Mouse (Mus musculus) thymus, adult 2 months (tissue): ENCODE measurements around the gene Ankrd63. TPM values are rescaled to one million over a fixed set of nuclear protein-coding genes. Genes with fewer than 3 reads are reported as not detected.

Source experiments
- DNase-seq: peaks from one replicate; pipeline ENCODE4 v3.0.0; 2021
- H3K27ac ChIP-seq: fragments of 200-500 bp; 2 replicates; pipeline ENCODE4 v1.5.1; 2012; ENCODE audit warnings: low read length, control low read depth; ENCODE audit not compliant: control insufficient read depth, insufficient read depth
- H3K27me3 ChIP-seq: fragments of 200-500 bp; 2 replicates; pipeline ENCODE4 v1.6.1; 2012; ENCODE audit warnings: mild to moderate bottlenecking, low read length, moderate library complexity, mixed read lengths; ENCODE audit not compliant: control insufficient read depth, insufficient read depth
- H3K36me3 ChIP-seq: fragments of 200-500 bp; 2 replicates; pipeline ENCODE4 v1.6.1; 2012; ENCODE audit warnings: mild to moderate bottlenecking, low read length, moderate library complexity; ENCODE audit not compliant: control insufficient read depth, insufficient read depth
- H3K4me1 ChIP-seq: fragments of 200-500 bp; replicated peaks from 2 replicates; pipeline ENCODE4 v1.6.1; 2012; ENCODE audit warnings: low read length; ENCODE audit not compliant: control insufficient read depth, insufficient read depth
- H3K4me3 ChIP-seq: fragments of 200-500 bp; 2 replicates; pipeline ENCODE4 v1.5.1; 2012; ENCODE audit warnings: mild to moderate bottlenecking, low read length, control low read depth, moderate library complexity; ENCODE audit not compliant: control insufficient read depth, insufficient read depth
- CTCF ChIP-seq: fragments of 200-500 bp; IDR thresholded peaks from 2 replicates; pipeline ENCODE4 v1.5.1; 2012; ENCODE audit warnings: mild to moderate bottlenecking, control low read depth, low read length, moderate library complexity, borderline replicate concordance; ENCODE audit not compliant: control insufficient read depth, poor library complexity, insufficient read depth; ENCODE audit errors: extremely low read depth
- POLR2A ChIP-seq: fragments of 200-500 bp; IDR thresholded peaks from 2 replicates; pipeline ENCODE4 v1.6.1; 2012; ENCODE audit warnings: mild to moderate bottlenecking, low read length, control low read depth, moderate library complexity; ENCODE audit not compliant: control insufficient read depth, poor library complexity, insufficient read depth; ENCODE audit errors: extremely low read depth
- WGBS: fragments of 180-500 bp; shearing (Covaris S2); methylation state at CpG from one replicate; pipeline ENCODE4 v1.1.7; 2018; 5-methylcytosine and 5-hydroxymethylcytosine counted together
- polyA plus RNA-seq: library from polyadenylated mRNA; depleted of rRNA; stranded (reverse); fragments of >200 nt; gene quantifications from 2 replicates; pipeline ENCODE4 v1.2.3, GENCODE M21; 2012

Ankrd63 gene
- polyA plus RNA-seq, 1 experiment: 0.27 TPM

- H3K27me3 ChIP-seq: no peaks in the 10 kb centered on the region
- peaks cover 23% of the 10 kb centered on the region for H3K4me1 ChIP-seq
- WGBS: 81% methylated on average over 2 of the region's 2 CpGs
- no peak overlapping the region for H3K4me3 ChIP-seq
- no peak for DNase-seq
- H3K27ac ChIP-seq: no peak overlapping the region
- H3K36me3 ChIP-seq: no peaks in the 10 kb centered on the region
- no peak for TF ChIP-seq CTCF
- no peak for TF ChIP-seq POLR2A
These were observed 34.0 kb downstream of the Ankrd63 start for GRCm38 (mm10) chr2:118669785-118670184.

DNA sequence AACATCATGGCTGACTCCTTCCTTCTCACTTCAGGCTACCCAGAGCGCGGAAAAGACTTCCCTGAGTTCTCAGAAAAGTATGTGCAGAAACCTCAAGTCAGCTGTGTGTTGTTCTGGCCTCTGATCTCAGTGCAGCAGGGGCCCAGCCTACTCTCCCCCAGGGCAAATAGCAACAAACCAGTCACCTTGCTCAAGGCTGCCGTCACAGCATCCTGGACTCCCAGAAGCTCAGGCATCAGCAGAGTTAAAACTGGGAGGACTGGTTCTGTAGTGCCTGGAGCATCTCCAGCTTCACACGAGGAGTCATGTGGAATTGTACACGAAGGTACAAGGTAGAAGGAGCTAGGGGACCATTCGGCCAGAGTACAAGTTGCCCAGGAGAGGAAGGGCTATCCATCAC, 34.5 kb downstream of the Ankrd63 start:
- Histone ChIP-seq H3K4me1 (peaks cover 26% of the 10 kb centered on the region), H3K36me3 (no peaks in the 10 kb centered on the region), H3K4me3 (no peak overlapping the region), H3K27ac (no peak overlapping the region), H3K27me3 (no peaks in the 10 kb centered on the region)
- WGBS: 48% methylated on average over 6 of the region's 6 CpGs
- DNase-seq: no peak
- TF ChIP-seq CTCF: no peak
- TF ChIP-seq POLR2A: no peak

GRCm38 (mm10) chr2:118667181-118667580, 36.6 kb downstream of the Ankrd63 start:
- Histone ChIP-seq H3K4me3 (no peak overlapping the region), H3K4me1 (peaks cover 45% of the 10 kb centered on the region), H3K27ac (no peak overlapping the region), H3K36me3 (no peaks in the 10 kb centered on the region), H3K27me3 (no peaks in the 10 kb centered on the region)
- 88% methylated on average over 5 of the region's 5 CpGs for WGBS
- TF ChIP-seq CTCF (no peak), POLR2A (no peak)
- no peak for DNase-seq

- Histone ChIP-seq H3K27me3 (no peaks in the 10 kb centered on the region), H3K4me3 (no peak overlapping the region), H3K36me3 (no peaks in the 10 kb centered on the region), H3K27ac (no peak overlapping the region), H3K4me1 (peaks cover 45% of the 10 kb centered on the region)
- no peak for DNase-seq
- WGBS: 95% methylated on average over 4 of the region's 4 CpGs
- TF ChIP-seq POLR2A (no peak), CTCF (no peak)
These were observed 38.1 kb downstream of the Ankrd63 start for GRCm38 (mm10) chr2:118665616-118666015.

- no peaks in the 10 kb centered on the region for H3K27me3 ChIP-seq
- TF ChIP-seq CTCF (no peak), POLR2A (no peak)
- DNase-seq: no peak
- no peak overlapping the region for H3K4me3 ChIP-seq
- H3K36me3 ChIP-seq: no peaks in the 10 kb centered on the region
- 86% methylated on average over 3 of the region's 3 CpGs for WGBS
- peaks cover 45% of the 10 kb centered on the region for H3K4me1 ChIP-seq
- no peak overlapping the region for H3K27ac ChIP-seq
These were observed 38.7 kb downstream of the Ankrd63 start for GRCm38 (mm10) chr2:118664975-118665516.

DNA sequence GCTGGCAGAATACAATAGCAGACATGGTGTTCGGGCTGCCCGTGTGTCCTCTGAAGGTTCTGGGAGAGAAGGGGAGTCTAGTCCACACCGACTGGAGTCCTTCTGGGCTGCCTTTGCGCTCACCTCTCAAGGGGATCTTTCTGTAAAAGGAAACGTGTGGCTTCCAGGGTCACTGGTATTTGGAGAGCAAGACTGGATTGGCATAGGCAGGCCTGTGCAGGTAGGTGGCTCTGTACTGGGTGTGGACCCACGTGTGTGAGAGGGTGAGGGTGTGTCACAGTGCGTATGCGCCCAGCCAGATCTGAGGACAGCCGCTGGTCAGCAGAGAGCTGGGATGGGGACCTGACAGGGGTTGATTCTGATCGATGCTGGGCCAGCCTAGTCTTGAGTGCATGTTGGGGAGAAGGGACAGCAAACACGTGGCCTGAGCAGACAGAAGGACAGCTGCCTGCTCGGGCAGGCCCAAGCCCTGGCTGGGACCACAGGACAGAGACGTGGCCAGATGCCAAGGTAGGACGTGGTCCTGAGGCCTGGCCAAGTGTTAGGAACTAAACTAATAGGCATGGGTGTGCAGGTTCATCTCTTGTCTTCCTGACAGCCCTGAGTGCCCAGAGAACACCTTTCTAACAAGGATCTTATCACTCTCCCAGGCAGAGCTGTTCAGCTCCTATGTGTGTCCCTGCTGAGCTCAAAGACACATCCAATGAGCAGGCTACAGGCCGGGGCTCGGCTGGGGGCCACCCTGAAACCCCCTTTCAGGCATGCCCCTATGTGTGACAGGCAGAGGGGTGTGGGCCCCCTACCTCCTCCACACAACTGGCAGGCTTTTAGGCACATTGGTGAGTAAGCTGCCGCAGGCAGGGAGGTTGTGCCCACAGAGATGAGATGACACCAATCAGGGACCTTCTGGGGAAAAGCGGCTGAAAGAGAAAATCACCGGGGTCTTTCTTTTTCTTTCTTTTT, 39.7 kb downstream of the Ankrd63 start:
- no peak for TF ChIP-seq POLR2A
- TF ChIP-seq CTCF: no peak
- H3K36me3 ChIP-seq: no peaks in the 10 kb centered on the region
- no peak overlapping the region for H3K27ac ChIP-seq
- 85% methylated on average over 19 of the region's 19 CpGs for WGBS
- no peak for DNase-seq
- peak overlapping the region; percentile 51 for H3K4me3 ChIP-seq
- H3K4me1 ChIP-seq: peaks cover 48% of the 10 kb centered on the region
- H3K27me3 ChIP-seq: no peaks in the 10 kb centered on the region
